Mouse (Mus musculus) limb, embryonic 12.5 days (tissue): ENCODE results near the gene Tgfbr2. TPM values are rescaled to one million over a fixed set of nuclear protein-coding genes. Genes with fewer than 3 reads are reported as not detected.

Source experiments
- ATAC-seq: fragments of 200-750 bp; cut with Nextera tagmentation; 2 replicates; pipeline ENCODE4 v1.8.0; 2017; ENCODE audit warnings: low read depth, moderate TSS enrichment; ENCODE audit not compliant: insufficient number of reproducible peaks, insufficient read depth, low FRiP score, low TSS enrichment
- H3K27ac ChIP-seq: fragments of 300-500 bp; sonication (generic); 2 replicates; pipeline ENCODE4 v1.5.1; 2016; ENCODE audit warnings: mild to moderate bottlenecking, moderate library complexity
- H3K27me3 ChIP-seq: fragments of 300-500 bp; sonication (generic); 2 replicates; pipeline ENCODE4 v1.6.1; 2016; ENCODE audit warnings: mild to moderate bottlenecking, moderate library complexity
- H3K36me3 ChIP-seq: fragments of 300-500 bp; sonication (generic); 2 replicates; pipeline ENCODE4 v1.6.1; 2016; ENCODE audit warnings: mild to moderate bottlenecking, moderate library complexity
- H3K4me1 ChIP-seq: fragments of 300-500 bp; sonication (generic); replicated peaks from 2 replicates; pipeline ENCODE4 v1.6.1; 2016
- H3K4me2 ChIP-seq: fragments of 300-500 bp; sonication (generic); 2 replicates; pipeline ENCODE4 v1.6.1; 2016; ENCODE audit warnings: mild to moderate bottlenecking, moderate library complexity
- H3K4me3 ChIP-seq: fragments of 300-500 bp; sonication (generic); replicated peaks from 2 replicates; pipeline ENCODE4 v1.5.1; 2016; ENCODE audit warnings: mild to moderate bottlenecking
- H3K9ac ChIP-seq: fragments of 300-500 bp; sonication (generic); replicated peaks from 2 replicates; pipeline ENCODE4 v1.6.1; 2016; ENCODE audit warnings: mild to moderate bottlenecking, moderate library complexity
- H3K9me3 ChIP-seq: fragments of 300-500 bp; sonication (generic); 2 replicates; pipeline ENCODE4 v1.6.1; 2016; ENCODE audit warnings: mild to moderate bottlenecking, moderate library complexity
- WGBS: fragments of 180-500 bp; shearing (Covaris S2); methylation state at CpG from one replicate; pipeline ENCODE4 v1.1.7; 2016; 5-methylcytosine and 5-hydroxymethylcytosine counted together
- polyA plus RNA-seq: library from polyadenylated mRNA; unstranded; fragments of >200 nt; fragmentation: Nextera tagmentation; extraction: Ambion mirVana; gene quantifications from 2 replicates; pipeline ENCODE4 v1.2.1, GENCODE M21; 2016

The Tgfbr2 gene
- polyA plus RNA-seq, 1 experiment from 2014 or later: 25.3 TPM

- no peaks in the 10 kb centered on the region for H3K9me3 ChIP-seq
- ATAC-seq: no peak
- peak overlapping the region; percentile 97 for H3K9ac ChIP-seq
- H3K27ac ChIP-seq: peak overlapping the region; percentile 97; the same call in 1 of the 2 replicates
- no peaks in the 10 kb centered on the region for H3K36me3 ChIP-seq
- peak overlapping the region; percentile 64 for H3K4me2 ChIP-seq
- H3K4me3 ChIP-seq: peak overlapping the region; percentile 86
- 80% methylated on average over 16 of the region's 16 CpGs for WGBS
- H3K27me3 ChIP-seq: no peaks in the 10 kb centered on the region
- peaks cover 56% of the 10 kb centered on the region for H3K4me1 ChIP-seq
These were observed 1.5 kb downstream of the Tgfbr2 start for GRCm38 (mm10) chr9:116173473-116174170.

GRCm38 (mm10) chr9:116173059-116173458, 2.1 kb downstream of the Tgfbr2 start:
- Histone ChIP-seq H3K27ac (0 out of 2 replicates have a peak overlapping the region, but pooled peaks have one; percentile 41), H3K4me1 (peaks cover 56% of the 10 kb centered on the region), H3K4me3 (peak overlapping the region; percentile 86)

DNA sequence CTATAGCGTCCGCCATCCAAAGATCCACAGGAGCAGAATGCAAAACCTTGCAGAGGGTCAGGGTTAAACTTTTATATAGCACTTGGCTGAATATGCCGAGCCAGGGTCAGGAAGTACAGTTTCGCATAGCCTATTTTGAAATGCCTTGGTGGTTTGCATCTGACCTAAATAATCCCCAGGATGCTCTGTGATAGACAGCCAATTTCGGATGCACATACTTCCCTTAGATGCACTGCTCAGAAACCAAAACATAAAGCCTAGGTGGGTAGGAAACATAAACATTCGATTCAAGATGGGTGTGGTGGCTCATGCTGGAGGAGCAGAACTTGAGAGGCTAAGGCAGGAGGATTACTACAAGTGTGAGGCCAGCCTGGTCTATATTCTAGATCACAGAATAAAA, 6.1 kb downstream of the Tgfbr2 start:
- H3K27ac ChIP-seq: no peak overlapping the region

More at GRCm38 (mm10) chr9:116173059-116173458, 2.1 kb downstream of the Tgfbr2 start:
- Histone ChIP-seq H3K9ac (peak overlapping the region; percentile 97; the same call in 1 of the 2 replicates), H3K27me3 (no peaks in the 10 kb centered on the region), H3K4me2 (peak overlapping the region; percentile 64), H3K36me3 (no peaks in the 10 kb centered on the region), H3K9me3 (no peaks in the 10 kb centered on the region)
- no peak for ATAC-seq
- 71% methylated on average over 6 of the region's 6 CpGs for whole genome bisulfite sequencing

GRCm38 (mm10) chr9:116167304-116167880, 7.8 kb downstream of the Tgfbr2 start:
- no peak overlapping the region for H3K27ac ChIP-seq
- H3K4me1 ChIP-seq: peaks cover 52% of the 10 kb centered on the region
- ATAC-seq: no peak

More for the DNA sequence above, 6.1 kb downstream of the Tgfbr2 start:
- Histone ChIP-seq H3K4me2 (no peak overlapping the region), H3K9ac (no peak overlapping the region), H3K4me1 (peaks cover 63% of the 10 kb centered on the region), H3K36me3 (no peaks in the 10 kb centered on the region; the same call in 1 of the 2 replicates), H3K9me3 (no peaks in the 10 kb centered on the region), H3K4me3 (no peak overlapping the region), H3K27me3 (no peaks in the 10 kb centered on the region)
- ATAC-seq: no peak
- 77% methylated on average over 6 of the region's 6 CpGs for WGBS

GRCm38 (mm10) chr9:116166363-116166762, 8.8 kb downstream of the Tgfbr2 start:
- peaks cover 41% of the 10 kb centered on the region for H3K4me1 ChIP-seq
- ATAC-seq: no peak
- 73% methylated on average over 6 of the region's 6 CpGs for WGBS

More at GRCm38 (mm10) chr9:116167304-116167880, 7.8 kb downstream of the Tgfbr2 start:
- H3K9ac ChIP-seq: no peak overlapping the region
- no peak overlapping the region for H3K4me2 ChIP-seq
- no peaks in the 10 kb centered on the region for H3K27me3 ChIP-seq
- H3K4me3 ChIP-seq: no peak overlapping the region
- H3K36me3 ChIP-seq: no peaks in the 10 kb centered on the region; the same call in 1 of the 2 replicates
- 83% methylated on average over 6 of the region's 6 CpGs for WGBS
- no peaks in the 10 kb centered on the region for H3K9me3 ChIP-seq

GRCm38 (mm10) chr9:116163883-116164282, 11.3 kb downstream of the Tgfbr2 start:
- H3K4me1 ChIP-seq: peaks cover 20% of the 10 kb centered on the region
- ATAC-seq: no peak
- no peak overlapping the region for H3K4me2 ChIP-seq
- no peaks in the 10 kb centered on the region; the same call in 1 of the 2 replicates for H3K36me3 ChIP-seq
- 73% methylated on average over 6 of the region's 6 CpGs for WGBS
- no peak overlapping the region for H3K4me3 ChIP-seq
- H3K9me3 ChIP-seq: no peaks in the 10 kb centered on the region
- H3K27me3 ChIP-seq: no peaks in the 10 kb centered on the region
- no peak overlapping the region for H3K9ac ChIP-seq
- H3K27ac ChIP-seq: no peak overlapping the region

More at GRCm38 (mm10) chr9:116166363-116166762, 8.8 kb downstream of the Tgfbr2 start:
- no peak overlapping the region for H3K4me3 ChIP-seq
- no peaks in the 10 kb centered on the region; the same call in 1 of the 2 replicates for H3K36me3 ChIP-seq
- H3K9ac ChIP-seq: no peak overlapping the region
- H3K27me3 ChIP-seq: no peaks in the 10 kb centered on the region
- peak overlapping the region; percentile 25; the same call in 1 of the 2 replicates for H3K27ac ChIP-seq
- H3K9me3 ChIP-seq: no peaks in the 10 kb centered on the region
- H3K4me2 ChIP-seq: no peak overlapping the region

DNA sequence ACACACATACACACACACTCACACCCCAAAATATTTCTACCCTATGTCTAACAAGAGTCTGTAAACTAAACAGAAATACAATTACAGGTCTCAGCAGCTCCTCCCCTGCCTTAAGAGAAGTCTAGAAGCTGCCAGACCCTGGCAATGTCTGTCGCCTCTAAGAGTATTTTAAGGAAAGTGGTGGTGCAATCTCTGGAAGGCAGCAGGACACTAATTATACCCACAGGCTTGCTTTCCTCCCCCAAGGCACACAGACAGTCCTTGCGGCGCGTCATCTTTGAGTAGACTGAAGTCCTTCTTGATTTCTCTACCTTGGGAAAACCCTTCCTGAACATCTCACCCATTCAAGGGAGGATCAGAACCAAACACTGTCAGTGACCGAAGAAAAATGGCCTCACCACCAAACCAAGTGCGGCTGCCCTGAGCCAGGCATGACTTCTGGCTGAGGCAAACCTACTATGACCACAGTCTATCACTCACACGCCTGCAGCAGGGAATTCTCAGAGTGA, 12.2 kb downstream of the Tgfbr2 start:
- H3K27ac ChIP-seq: no peak overlapping the region
- no peak for ATAC-seq
- no peaks in the 10 kb centered on the region for H3K9me3 ChIP-seq
- H3K4me3 ChIP-seq: no peak overlapping the region
- no peaks in the 10 kb centered on the region for H3K27me3 ChIP-seq
- peaks cover 2% of the 10 kb centered on the region; the same call in 1 of the 2 replicates for H3K36me3 ChIP-seq
- no peak overlapping the region for H3K4me2 ChIP-seq
- H3K9ac ChIP-seq: no peak overlapping the region
- H3K4me1 ChIP-seq: peaks cover 20% of the 10 kb centered on the region
- 93% methylated on average over 7 of the region's 7 CpGs for WGBS

GRCm38 (mm10) chr9:116160860-116161259, 14.3 kb downstream of the Tgfbr2 start:
- WGBS: 89% methylated on average over 7 of the region's 7 CpGs
- H3K9ac ChIP-seq: no peak overlapping the region
- no peaks in the 10 kb centered on the region for H3K27me3 ChIP-seq
- 0 out of 2 replicates have a peak, but pooled peaks cover 3% of the 10 kb centered on the region for H3K4me1 ChIP-seq
- no peak overlapping the region for H3K27ac ChIP-seq
- ATAC-seq: no peak
- no peak overlapping the region for H3K4me3 ChIP-seq
- peaks cover 17% of the 10 kb centered on the region for H3K36me3 ChIP-seq
- 0 out of 2 replicates have a peak, but pooled peaks cover under 1% of the 10 kb centered on the region for H3K9me3 ChIP-seq
- H3K4me2 ChIP-seq: no peak overlapping the region

DNA sequence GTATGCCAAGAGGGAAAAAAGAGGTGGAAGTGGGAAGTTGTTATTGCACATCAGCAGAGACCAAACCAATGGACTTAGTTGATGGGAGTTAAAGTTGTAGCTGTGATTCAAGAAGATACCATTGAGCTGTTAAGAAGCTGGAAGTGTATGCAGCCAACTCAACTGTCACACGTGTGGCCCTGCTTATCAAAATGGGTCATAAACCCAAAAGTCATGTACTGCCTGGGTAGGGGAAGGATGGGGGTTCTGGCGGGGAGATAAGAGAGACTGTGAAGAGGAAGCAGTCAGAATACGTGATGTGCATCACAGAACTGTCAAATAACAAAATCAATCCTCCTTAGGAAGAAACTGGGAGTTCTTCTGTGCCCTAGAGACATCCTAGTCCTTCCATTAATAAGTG, 15.1 kb downstream of the Tgfbr2 start:
- Histone ChIP-seq H3K9me3 (0 out of 2 replicates have a peak, but pooled peaks cover 8% of the 10 kb centered on the region), H3K4me2 (no peak overlapping the region), H3K4me1 (0 out of 2 replicates have a peak, but pooled peaks cover 3% of the 10 kb centered on the region), H3K4me3 (no peak overlapping the region), H3K27ac (no peak overlapping the region), H3K27me3 (no peaks in the 10 kb centered on the region), H3K9ac (no peak overlapping the region), H3K36me3 (peaks cover 25% of the 10 kb centered on the region)
- WGBS: 94% methylated on average over 3 of the region's 3 CpGs
- ATAC-seq: no peak

DNA sequence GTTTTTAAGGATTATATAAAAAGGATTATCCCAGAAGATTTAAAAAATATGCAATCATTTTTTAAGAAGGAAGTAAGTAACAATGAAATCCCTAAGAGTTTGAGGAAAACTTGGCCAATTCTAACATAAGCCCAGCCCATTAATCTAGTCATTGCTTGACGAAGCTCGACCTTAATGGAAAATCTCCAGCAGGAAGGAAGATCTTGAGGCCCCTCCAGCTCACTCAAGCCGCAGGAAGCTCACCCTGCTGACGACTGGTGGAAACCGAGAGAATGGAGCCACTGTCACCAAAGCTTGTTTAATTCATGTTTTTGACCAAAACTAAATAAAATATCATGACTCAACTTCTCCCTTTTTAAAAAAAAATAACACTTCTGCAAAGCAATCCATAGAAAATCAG, 18.7 kb downstream of the Tgfbr2 start:
- H3K27me3 ChIP-seq: no peaks in the 10 kb centered on the region
- H3K4me3 ChIP-seq: no peak overlapping the region
- H3K9me3 ChIP-seq: 0 out of 2 replicates have a peak, but pooled peaks cover 8% of the 10 kb centered on the region
- WGBS: 85% methylated on average over 5 of the region's 5 CpGs
- H3K4me2 ChIP-seq: no peak overlapping the region
- no peak for ATAC-seq
- H3K4me1 ChIP-seq: peaks cover 10% of the 10 kb centered on the region
- H3K36me3 ChIP-seq: peaks cover 50% of the 10 kb centered on the region
- no peak overlapping the region for H3K27ac ChIP-seq
- no peak overlapping the region for H3K9ac ChIP-seq

GRCm38 (mm10) chr9:116152878-116153277, 22.3 kb downstream of the Tgfbr2 start:
- H3K4me2 ChIP-seq: no peak overlapping the region
- no peak for ATAC-seq
- H3K27ac ChIP-seq: no peak overlapping the region

More at GRCm38 (mm10) chr9:116152878-116153277, 22.3 kb downstream of the Tgfbr2 start:
- H3K9ac ChIP-seq: no peak overlapping the region
- H3K36me3 ChIP-seq: peaks cover 50% of the 10 kb centered on the region
- 81% methylated on average over 4 of the region's 4 CpGs for WGBS
- H3K4me1 ChIP-seq: peaks cover 43% of the 10 kb centered on the region
- no peaks in the 10 kb centered on the region for H3K27me3 ChIP-seq
- no peak overlapping the region for H3K4me3 ChIP-seq
- H3K9me3 ChIP-seq: 0 out of 2 replicates have a peak, but pooled peaks cover 8% of the 10 kb centered on the region
